Mouse (Mus musculus) hindbrain, embryonic 15.5 days (tissue): ENCODE data around the gene Gdf1. TPM values are rescaled to one million over a fixed set of nuclear protein-coding genes. Genes with fewer than 3 reads are reported as not detected.

Experiments
- ATAC-seq: fragments of 200-750 bp; cut with Nextera tagmentation; 2 replicates; pipeline ENCODE4 v1.8.0; 2017; ENCODE audit warnings: low read depth, moderate number of reproducible peaks, moderate TSS enrichment; ENCODE audit not compliant: low FRiP score
- H3K27ac ChIP-seq: fragments of 300-500 bp; sonication (generic); replicated peaks from 2 replicates; pipeline ENCODE4 v1.5.1; 2015; ENCODE audit warnings: mild to moderate bottlenecking, inconsistent platforms
- H3K27me3 ChIP-seq: fragments of 300-500 bp; sonication (generic); 2 replicates; pipeline ENCODE4 v1.6.1; 2015; ENCODE audit warnings: control low read depth, inconsistent platforms
- H3K36me3 ChIP-seq: fragments of 300-500 bp; sonication (generic); 2 replicates; pipeline ENCODE4 v1.6.1; 2015; ENCODE audit warnings: control low read depth, inconsistent platforms
- H3K4me1 ChIP-seq: fragments of 300-500 bp; sonication (generic); replicated peaks from 2 replicates; pipeline ENCODE4 v1.6.1; 2015; ENCODE audit warnings: control low read depth, inconsistent platforms
- H3K4me2 ChIP-seq: fragments of 300-500 bp; sonication (generic); 2 replicates; pipeline ENCODE4 v1.6.1; 2015; ENCODE audit warnings: moderate library complexity, mild to moderate bottlenecking, inconsistent platforms
- H3K4me3 ChIP-seq: fragments of 300-500 bp; sonication (generic); 2 replicates; pipeline ENCODE4 v1.5.1; 2015; ENCODE audit warnings: mild to moderate bottlenecking, inconsistent platforms
- H3K9ac ChIP-seq: fragments of 300-500 bp; sonication (generic); 2 replicates; pipeline ENCODE4 v1.6.1; 2015; ENCODE audit warnings: inconsistent platforms
- H3K9me3 ChIP-seq: fragments of 300-500 bp; sonication (generic); 2 replicates; pipeline ENCODE4 v1.6.1; 2016; ENCODE audit warnings: control low read depth, inconsistent platforms
- WGBS: fragments of 180-500 bp; shearing (Covaris S2); methylation state at CpG from one replicate; pipeline ENCODE4 v1.1.7; 2015; 5-methylcytosine and 5-hydroxymethylcytosine counted together
- polyA plus RNA-seq: library from polyadenylated mRNA; unstranded; fragments of >200 nt; fragmentation: Nextera tagmentation; extraction: Ambion mirVana; gene quantifications from 2 replicates; pipeline ENCODE4 v1.2.1, GENCODE M21; 2015

Gdf1 gene
- polyA plus RNA-seq, 1 experiment from 2014 or later: 7.8 TPM

DNA sequence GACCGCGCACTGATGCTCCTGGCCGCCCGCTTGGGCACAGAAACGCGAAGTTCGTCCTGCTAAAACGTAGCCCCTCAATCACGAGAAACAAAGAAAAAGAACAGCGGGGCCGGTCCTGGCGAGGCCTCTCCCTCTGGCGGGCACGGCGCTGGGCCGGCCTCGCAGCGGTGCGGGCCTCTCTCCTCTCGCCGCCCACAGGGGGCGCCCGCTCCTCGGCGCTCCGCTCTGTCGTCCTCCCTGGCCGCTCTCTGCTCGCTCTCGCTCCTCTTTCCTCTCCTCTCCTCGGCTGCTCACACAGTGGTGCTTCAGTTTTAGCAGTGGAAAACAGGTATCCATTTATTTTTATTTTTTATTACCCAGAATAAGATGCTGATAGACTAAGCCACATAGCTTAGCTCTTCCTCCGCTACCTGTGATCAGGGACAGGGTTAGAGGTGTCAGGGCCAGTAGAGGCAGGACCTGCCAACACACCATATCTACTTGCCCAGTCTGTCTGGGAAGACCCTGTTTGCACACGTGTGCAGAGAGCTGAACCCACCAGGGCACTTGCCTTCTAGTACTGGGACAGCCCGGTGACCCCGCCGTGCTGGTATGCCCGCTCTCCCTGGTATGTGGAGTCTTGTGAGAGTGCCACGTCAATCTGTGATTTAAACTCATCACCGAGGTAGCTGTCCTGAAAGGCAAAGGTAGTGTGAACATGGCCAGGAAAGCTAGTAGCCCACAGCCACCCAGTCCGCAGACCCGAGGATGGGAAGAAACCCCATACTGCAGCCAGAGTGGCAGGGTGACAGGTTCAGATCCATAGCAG, 2.7 kb downstream of the Gdf1 start:
- H3K9ac ChIP-seq: 0 out of 2 replicates have a peak overlapping the region, but pooled peaks have one; percentile 9
- no peaks in the 10 kb centered on the region for H3K9me3 ChIP-seq
- peak overlapping the region; percentile 51; the same call in 1 of the 2 replicates for H3K27ac ChIP-seq
- H3K4me1 ChIP-seq: peaks cover 25% of the 10 kb centered on the region
- ATAC-seq: peak; percentile 76
- H3K36me3 ChIP-seq: peaks cover 65% of the 10 kb centered on the region
- H3K27me3 ChIP-seq: no peaks in the 10 kb centered on the region
- WGBS: 22% methylated on average over 41 of the region's 41 CpGs
- no peak overlapping the region for H3K4me3 ChIP-seq
- no peak overlapping the region for H3K4me2 ChIP-seq

DNA sequence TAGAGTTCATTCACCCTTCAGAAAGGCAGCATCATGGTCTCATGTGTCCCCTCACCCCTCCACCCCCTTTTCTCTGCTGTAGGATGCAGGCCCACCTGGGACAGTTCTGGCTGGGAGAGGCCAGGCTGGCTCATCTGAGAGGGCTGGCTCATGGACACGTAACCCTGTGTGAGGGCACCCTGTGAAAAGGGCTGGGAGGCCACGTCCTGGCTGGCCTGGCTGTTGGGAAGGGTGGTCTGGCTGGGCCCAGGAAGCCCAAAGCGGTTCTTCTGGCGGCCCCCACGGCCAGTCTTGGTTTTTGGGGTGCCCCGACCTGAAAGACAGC, 3.2 kb downstream of the Gdf1 start:
- ATAC-seq: no peak
- Histone ChIP-seq H3K4me1 (peaks cover 25% of the 10 kb centered on the region), H3K27ac (no peak overlapping the region), H3K9me3 (no peaks in the 10 kb centered on the region), H3K4me2 (no peak overlapping the region), H3K9ac (no peak overlapping the region), H3K4me3 (no peak overlapping the region), H3K27me3 (no peaks in the 10 kb centered on the region), H3K36me3 (peaks cover 69% of the 10 kb centered on the region)
- WGBS: 96% methylated on average over 6 of the region's 6 CpGs

DNA sequence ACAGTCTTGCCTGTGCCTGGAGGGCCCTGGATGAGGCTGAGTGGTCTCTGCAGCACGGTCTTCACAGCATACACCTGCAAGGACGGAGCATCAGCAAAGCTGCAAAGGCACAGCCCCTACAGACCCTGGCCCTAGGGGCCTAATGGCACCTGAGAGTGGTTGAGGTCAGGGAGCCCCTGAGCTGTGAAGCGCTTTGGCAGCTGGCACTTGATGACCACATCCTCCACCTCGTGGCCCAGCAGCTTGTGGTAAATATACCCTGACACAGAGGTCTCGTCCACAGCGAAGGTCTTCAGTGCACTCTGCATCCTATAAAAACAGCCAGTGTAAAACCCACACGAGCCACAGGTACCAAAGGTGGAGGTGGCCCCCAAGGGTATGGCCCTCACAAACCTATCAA, 9.3 kb downstream of the Gdf1 start:
- no peak overlapping the region for H3K4me2 ChIP-seq
- peaks cover 90% of the 10 kb centered on the region for H3K36me3 ChIP-seq
- H3K27me3 ChIP-seq: no peaks in the 10 kb centered on the region
- ATAC-seq: no peak
- H3K4me3 ChIP-seq: no peak overlapping the region
- WGBS: 95% methylated on average over 7 of the region's 7 CpGs
- H3K4me1 ChIP-seq: 0 out of 2 replicates have a peak, but pooled peaks cover 1% of the 10 kb centered on the region
- no peaks in the 10 kb centered on the region for H3K9me3 ChIP-seq
- no peak overlapping the region for H3K27ac ChIP-seq
- H3K9ac ChIP-seq: no peak overlapping the region

DNA sequence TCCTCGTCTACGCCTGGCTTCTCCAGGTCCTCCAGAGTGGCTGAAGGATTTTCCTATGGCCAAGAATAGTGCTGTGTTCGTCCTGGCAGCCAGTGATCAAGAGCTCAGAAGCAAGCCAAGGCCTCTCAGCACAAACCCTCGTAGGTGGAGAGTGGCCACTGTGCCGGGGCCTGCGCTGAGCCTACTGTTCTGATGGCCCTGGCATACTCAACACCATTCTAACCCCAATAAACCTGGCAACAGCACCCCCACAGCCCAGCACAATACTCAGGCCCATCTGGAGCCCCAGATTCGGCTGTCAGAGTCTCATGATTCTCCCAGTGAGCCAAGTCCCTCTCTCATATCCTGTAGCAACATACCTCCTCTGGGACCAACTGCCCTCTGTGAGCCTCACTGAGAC, 11.0 kb downstream of the Gdf1 start:
- WGBS: 94% methylated on average over 7 of the region's 7 CpGs
- no peaks in the 10 kb centered on the region for H3K27me3 ChIP-seq
- no peak overlapping the region for H3K4me2 ChIP-seq
- no peak overlapping the region for H3K4me3 ChIP-seq
- 0 out of 2 replicates have a peak, but pooled peaks cover 4% of the 10 kb centered on the region for H3K4me1 ChIP-seq
- H3K9ac ChIP-seq: no peak overlapping the region
- H3K36me3 ChIP-seq: peaks cover 73% of the 10 kb centered on the region
- H3K9me3 ChIP-seq: no peaks in the 10 kb centered on the region
- no peak overlapping the region for H3K27ac ChIP-seq
- no peak for ATAC-seq

DNA sequence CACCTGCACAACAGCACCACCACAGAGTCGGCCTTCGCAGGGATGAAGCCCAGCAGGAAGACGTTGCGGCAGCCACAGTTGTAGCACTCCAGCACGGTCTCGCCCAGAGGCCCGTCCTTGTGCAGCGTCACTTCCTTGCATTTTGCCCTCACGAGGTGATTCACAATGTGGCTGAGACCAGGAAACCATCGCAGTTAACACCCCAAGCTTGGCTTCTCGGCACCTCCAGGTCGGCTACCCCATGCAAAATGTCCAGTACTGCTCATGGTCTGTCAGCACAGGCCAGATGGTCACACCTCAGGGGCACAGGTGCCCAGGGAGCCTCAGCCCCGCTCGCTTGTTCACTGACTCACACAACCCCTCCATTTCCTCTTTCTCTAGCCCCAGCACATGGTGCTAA, 12.4 kb downstream of the Gdf1 start:
- Histone ChIP-seq H3K27me3 (no peaks in the 10 kb centered on the region), H3K4me2 (no peak overlapping the region), H3K36me3 (peaks cover 60% of the 10 kb centered on the region), H3K4me3 (no peak overlapping the region), H3K27ac (no peak overlapping the region), H3K4me1 (0 out of 2 replicates have a peak, but pooled peaks cover 4% of the 10 kb centered on the region), H3K9me3 (no peaks in the 10 kb centered on the region), H3K9ac (no peak overlapping the region)
- no peak for ATAC-seq
- WGBS: 93% methylated on average over 14 of the region's 14 CpGs

DNA sequence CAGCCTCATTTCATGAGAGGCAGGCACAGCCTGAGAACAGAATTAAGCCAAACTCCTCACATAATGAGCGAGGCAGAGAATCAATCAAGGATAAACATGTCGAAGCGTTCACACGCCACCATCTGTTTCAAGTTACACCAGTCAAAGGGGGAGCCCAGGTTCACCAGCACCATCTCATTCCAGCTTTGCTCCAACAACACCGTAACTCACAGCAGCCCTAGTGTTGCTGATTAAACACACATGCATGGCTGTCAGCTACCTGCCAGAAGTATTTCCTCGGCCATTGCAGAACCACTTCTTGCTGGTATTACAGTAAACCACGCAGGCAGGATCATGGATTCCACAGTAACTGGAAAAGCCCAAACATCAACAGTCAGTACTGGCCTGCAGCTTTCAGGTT, 13.5 kb downstream of the Gdf1 start:
- H3K4me3 ChIP-seq: no peak overlapping the region
- no peaks in the 10 kb centered on the region for H3K27me3 ChIP-seq
- H3K27ac ChIP-seq: no peak overlapping the region
- no peak for ATAC-seq
- WGBS: 77% methylated on average over 7 of the region's 7 CpGs
- H3K4me1 ChIP-seq: peaks cover 7% of the 10 kb centered on the region; the same call in 1 of the 2 replicates
- no peak overlapping the region for H3K9ac ChIP-seq
- H3K36me3 ChIP-seq: peaks cover 49% of the 10 kb centered on the region
- no peaks in the 10 kb centered on the region for H3K9me3 ChIP-seq
- no peak overlapping the region for H3K4me2 ChIP-seq

DNA sequence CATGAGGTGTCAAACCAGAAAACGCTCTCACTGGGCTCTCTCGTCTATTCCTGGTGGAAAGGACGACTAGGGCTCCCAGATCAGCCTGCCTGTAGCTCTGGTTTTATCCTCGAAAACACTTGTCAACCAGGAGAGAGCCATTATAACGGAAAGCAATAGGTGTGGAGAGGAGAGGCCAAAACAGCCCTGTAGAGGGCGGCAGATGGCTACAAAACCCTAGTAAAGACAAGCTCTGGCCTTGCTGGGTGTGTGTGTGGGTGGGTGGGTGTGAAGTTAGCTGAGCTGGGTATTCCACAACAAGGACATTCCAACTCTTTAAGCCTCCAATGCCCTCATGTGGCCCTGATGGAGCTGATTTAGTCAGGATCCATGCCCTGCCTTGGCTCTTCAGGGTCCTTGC, 14.1 kb downstream of the Gdf1 start:
- H3K9ac ChIP-seq: no peak overlapping the region
- no peak overlapping the region for H3K4me3 ChIP-seq
- no peaks in the 10 kb centered on the region for H3K9me3 ChIP-seq
- H3K4me2 ChIP-seq: no peak overlapping the region
- peak; percentile 57 for ATAC-seq
- peaks cover 13% of the 10 kb centered on the region; the same call in 1 of the 2 replicates for H3K4me1 ChIP-seq
- no peak overlapping the region for H3K27ac ChIP-seq
- 66% methylated on average over 6 of the region's 6 CpGs for WGBS
- no peaks in the 10 kb centered on the region for H3K27me3 ChIP-seq
- peaks cover 43% of the 10 kb centered on the region for H3K36me3 ChIP-seq

DNA sequence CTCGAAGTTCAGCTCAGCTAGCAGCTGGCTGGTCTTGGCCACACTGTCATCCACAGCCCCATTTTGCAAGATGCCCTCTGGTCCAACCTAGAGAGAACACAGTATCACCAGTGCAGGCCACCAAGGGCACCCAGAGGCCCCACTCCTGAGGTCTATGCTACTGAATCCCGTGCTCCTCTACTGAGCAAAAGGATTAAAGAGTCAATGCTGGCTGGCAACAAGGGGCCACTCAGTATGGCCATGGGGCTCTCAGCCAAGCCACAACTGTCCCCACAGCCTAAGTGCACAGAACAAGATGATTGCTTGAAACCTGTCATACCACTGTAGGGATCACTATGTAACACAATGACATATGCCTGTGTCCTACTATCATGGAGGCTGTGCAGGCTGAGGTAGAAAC, 14.7 kb downstream of the Gdf1 start:
- H3K36me3 ChIP-seq: peaks cover 37% of the 10 kb centered on the region
- no peak overlapping the region for H3K27ac ChIP-seq
- H3K4me1 ChIP-seq: peaks cover 19% of the 10 kb centered on the region; the same call in 1 of the 2 replicates
- WGBS: 92% methylated on average over 2 of the region's 2 CpGs
- no peak for ATAC-seq
- H3K9me3 ChIP-seq: no peaks in the 10 kb centered on the region
- no peak overlapping the region for H3K4me2 ChIP-seq
- no peaks in the 10 kb centered on the region for H3K27me3 ChIP-seq
- H3K4me3 ChIP-seq: no peak overlapping the region
- H3K9ac ChIP-seq: no peak overlapping the region

DNA sequence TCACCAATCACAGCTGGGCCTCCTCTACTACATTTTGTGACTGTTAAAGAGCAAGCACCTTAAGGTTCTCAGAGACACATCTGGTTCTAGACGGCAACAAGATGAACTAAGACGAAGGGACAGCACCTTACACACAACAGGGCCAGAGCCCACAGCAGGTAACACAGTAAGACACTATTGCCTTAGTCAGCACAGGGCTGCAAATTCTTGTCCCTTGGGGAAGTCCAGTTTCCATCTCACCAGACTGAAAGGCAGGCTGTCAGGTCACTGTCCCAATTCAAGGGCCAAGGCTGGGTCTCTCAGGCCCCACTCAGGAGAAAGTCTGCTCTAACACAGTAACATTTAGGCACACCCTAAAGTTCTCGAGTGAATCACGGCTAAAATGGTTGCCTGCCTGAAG, 17.8 kb downstream of the Gdf1 start:
- WGBS: 87% methylated on average over 4 of the region's 4 CpGs
- ATAC-seq: no peak
- H3K9ac ChIP-seq: no peak overlapping the region
- H3K9me3 ChIP-seq: no peaks in the 10 kb centered on the region
- peaks cover 8% of the 10 kb centered on the region; the same call in 1 of the 2 replicates for H3K36me3 ChIP-seq
- no peaks in the 10 kb centered on the region for H3K27me3 ChIP-seq
- no peak overlapping the region for H3K27ac ChIP-seq
- H3K4me3 ChIP-seq: no peak overlapping the region
- peaks cover 50% of the 10 kb centered on the region for H3K4me1 ChIP-seq
- H3K4me2 ChIP-seq: no peak overlapping the region

DNA sequence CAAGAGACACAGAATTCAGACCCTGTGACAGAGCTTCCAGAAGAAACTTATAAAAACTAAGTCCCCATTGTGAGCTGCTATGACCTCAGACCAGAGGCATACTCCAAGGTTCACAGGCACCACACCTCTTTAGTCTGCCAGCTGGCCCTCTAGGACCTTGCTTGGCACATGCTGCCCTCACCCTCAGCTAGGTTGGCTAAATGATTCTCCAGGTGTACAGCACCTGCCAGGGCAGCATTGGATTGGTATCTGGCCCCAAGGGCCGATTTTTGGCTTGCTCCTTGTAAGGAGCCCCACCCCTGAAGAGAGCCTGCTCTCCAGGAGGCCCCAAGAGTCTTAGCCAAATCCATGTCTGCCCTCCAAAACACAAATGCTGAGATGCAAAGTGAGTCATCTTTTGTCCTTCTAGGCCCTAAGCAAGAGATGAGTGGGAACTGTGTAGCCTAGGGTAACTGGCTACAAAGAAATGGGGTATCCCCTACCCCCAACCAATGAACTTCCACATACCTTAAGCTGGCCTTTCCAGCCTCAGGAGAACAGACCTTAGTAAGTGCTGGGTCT, 18.3 kb downstream of the Gdf1 start:
- Histone ChIP-seq H3K9me3 (no peaks in the 10 kb centered on the region), H3K27me3 (no peaks in the 10 kb centered on the region), H3K4me3 (no peak overlapping the region), H3K4me2 (no peak overlapping the region), H3K36me3 (peaks cover 5% of the 10 kb centered on the region; the same call in 1 of the 2 replicates), H3K9ac (no peak overlapping the region), H3K27ac (no peak overlapping the region), H3K4me1 (peaks cover 50% of the 10 kb centered on the region)
- WGBS: 73% methylated on average over 1 of the region's 1 CpGs
- no peak for ATAC-seq

DNA sequence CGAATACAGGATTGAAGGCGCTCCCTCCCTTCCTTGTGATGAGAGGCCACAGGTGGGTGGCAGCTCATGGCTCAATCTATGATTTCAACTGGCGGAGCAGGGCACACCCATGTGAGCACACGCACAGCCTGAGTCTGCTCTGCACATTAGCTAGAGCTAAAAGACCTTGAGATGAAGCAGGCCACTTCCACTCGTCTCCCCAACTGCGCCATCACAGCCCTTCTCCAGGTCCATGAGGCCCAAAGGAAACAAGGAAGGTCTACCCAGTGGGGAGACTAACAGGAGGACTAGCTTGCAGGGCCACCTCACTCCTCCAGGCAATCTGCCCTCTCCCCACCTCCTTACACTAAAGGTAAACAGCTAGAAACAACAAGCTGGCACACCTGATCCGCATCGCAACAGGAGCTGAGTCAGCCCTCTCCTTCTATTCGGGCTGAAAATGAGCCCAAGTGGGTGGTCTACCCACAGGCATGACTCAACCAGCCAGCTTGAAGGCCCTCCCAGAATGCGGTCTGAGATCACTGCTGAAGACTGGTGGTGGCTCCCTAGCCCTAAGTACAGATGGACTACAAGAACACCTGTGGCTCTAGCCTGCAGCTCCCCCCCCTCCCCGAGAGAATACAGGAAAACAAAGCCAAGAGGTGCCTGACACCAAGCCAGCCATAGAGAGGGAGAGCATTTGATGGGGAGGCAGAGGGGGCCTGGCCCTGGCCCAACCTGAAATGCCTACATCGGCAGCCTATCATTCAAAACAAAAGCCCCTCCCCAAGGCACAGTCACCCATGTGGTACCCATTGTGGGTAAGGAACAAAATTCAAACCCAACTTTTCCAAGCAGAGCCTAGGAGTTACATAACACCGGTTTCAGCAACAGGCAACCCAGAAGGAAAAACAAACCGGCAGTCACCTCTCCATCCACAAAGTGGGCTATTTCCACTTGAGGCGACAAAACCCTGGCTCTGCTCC, 21.7 kb downstream of the Gdf1 start:
- Histone ChIP-seq H3K4me3 (peak overlapping the region; percentile 100), H3K4me2 (peak overlapping the region; percentile 99), H3K36me3 (no peaks in the 10 kb centered on the region), H3K9ac (peak overlapping the region; percentile 100), H3K9me3 (no peaks in the 10 kb centered on the region), H3K27me3 (no peaks in the 10 kb centered on the region), H3K4me1 (peaks cover 56% of the 10 kb centered on the region), H3K27ac (no peak overlapping the region)
- no peak for ATAC-seq
- 56% methylated on average over 15 of the region's 15 CpGs for WGBS

DNA sequence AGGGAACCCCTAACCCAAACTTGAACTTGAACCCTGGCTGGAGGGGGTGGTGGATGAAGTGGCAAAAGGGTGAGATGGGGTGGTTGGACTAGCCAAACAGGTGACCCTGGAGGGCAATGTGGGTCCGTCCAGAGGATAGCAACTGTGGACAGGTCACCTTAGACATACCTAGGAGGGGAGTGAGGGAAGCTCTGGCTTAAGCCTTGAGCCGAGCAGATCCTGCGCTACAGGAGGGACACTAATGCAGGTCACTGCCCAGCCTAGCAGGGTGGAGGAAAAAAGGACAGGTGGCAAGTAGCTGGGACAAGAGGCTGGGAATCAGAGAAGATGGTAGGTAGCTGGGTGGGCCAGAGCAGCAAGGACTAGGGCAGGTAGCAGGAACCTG, 22.4 kb downstream of the Gdf1 start:
- peaks cover 56% of the 10 kb centered on the region for H3K4me1 ChIP-seq
- ATAC-seq: no peak
- H3K4me3 ChIP-seq: peak overlapping the region; percentile 100
- 38% methylated on average over 3 of the region's 3 CpGs for WGBS
- peak overlapping the region; percentile 100 for H3K9ac ChIP-seq
- no peaks in the 10 kb centered on the region for H3K9me3 ChIP-seq
- no peaks in the 10 kb centered on the region for H3K36me3 ChIP-seq
- H3K27me3 ChIP-seq: no peaks in the 10 kb centered on the region
- H3K27ac ChIP-seq: peak overlapping the region; percentile 90; the same call in 1 of the 2 replicates
- peak overlapping the region; percentile 99 for H3K4me2 ChIP-seq
